Mouse (Mus musculus) testis, postnatal 10 days (tissue): ENCODE results near the gene Mrpl10.

Source experiments
- DNase-seq: peaks from one replicate; pipeline ENCODE4 v3.0.0; 2021; ENCODE audit warnings: low spot score

Mrpl10 gene

GRCm38 (mm10) chr11:97069770-97070169 lies 28.4 kb downstream of the Mrpl10 start:
- DNase-seq: no peak

DNA sequence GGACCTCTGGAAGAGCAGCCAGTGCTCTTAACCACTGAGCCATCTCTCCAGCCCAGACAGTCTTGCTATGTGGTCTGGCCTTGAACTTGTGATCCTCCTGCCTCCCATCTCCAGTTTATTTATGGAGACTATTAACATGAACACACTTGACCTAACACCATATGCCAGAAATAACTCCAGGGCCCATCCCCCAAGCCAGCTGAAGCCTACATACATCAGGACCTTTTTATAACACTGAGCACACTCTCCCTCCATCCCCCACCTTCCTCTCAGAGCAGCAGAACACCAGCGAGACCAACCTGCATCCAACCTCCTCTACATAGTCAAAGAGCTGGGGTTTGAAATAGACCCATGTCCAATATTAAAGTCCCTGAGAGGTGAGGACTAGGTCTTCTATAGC lies 29.8 kb downstream of the Mrpl10 start:
- no peak for DNase-seq

GRCm38 (mm10) chr11:97072533-97072932 lies 31.2 kb downstream of the Mrpl10 start:
- DNase-seq: peak; percentile 61

DNA sequence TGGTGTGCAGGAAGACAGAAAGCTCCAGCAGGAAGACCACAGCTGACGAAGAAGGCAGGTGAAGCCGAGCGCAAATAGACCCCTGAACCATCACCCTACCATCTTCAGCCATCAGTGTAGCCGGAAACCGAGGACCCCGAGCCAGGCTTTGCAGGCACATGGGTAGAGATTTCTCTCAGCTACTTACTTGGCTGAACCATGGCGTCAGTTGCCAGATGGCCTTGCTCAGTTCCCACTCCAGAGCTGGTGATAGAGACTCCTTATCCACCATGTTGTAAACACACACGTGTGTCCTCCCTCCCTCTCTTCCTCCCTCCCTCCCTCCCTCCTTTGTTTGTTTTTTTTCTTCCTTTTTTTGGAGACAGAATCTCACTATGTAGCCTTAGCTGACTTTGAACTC lies 32.9 kb downstream of the Mrpl10 start:
- no peak for DNase-seq

- no peak for DNase-seq
Measured at GRCm38 (mm10) chr11:97078751-97079150, 37.4 kb downstream of the Mrpl10 start.

DNA sequence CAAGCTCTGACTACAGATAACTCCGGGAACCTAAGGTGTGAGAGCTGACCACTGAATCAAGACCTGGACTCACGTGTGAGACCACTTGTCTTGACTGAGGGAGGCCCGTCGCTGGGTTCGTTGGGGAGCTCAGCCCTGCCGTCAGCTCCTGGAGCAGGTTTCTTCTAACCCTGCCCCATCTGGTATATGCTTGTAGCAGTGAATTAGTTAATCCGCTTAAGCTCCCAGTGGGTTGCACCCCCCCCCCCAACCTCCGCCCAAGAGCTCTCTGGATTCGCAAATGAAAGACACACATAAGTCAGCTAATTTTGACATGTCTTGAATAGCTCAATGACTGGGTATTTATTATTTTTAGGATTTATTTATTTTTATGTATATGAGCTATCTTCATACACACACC lies 38.9 kb downstream of the Mrpl10 start:
- no peak for DNase-seq

DNA sequence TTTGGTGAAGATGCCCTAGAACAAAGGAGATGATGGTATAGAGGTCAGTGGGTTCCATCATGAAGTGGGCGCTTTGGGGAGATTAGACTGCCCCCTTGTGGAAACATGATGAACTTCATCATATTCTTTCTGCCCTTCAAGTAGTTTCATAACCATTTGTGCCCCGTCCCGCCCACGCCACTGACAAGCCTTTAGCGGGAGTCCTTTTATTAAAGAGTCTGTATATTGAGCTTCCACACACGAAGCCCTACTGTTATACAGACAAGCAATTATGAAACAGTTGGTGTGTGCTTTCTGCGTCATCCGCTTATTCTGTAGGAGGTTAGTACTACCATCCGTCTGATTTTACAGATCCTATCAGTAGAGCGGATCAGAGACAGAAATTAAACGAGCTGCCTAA lies 41.6 kb downstream of the Mrpl10 start:
- DNase-seq: peak; percentile 71

DNA sequence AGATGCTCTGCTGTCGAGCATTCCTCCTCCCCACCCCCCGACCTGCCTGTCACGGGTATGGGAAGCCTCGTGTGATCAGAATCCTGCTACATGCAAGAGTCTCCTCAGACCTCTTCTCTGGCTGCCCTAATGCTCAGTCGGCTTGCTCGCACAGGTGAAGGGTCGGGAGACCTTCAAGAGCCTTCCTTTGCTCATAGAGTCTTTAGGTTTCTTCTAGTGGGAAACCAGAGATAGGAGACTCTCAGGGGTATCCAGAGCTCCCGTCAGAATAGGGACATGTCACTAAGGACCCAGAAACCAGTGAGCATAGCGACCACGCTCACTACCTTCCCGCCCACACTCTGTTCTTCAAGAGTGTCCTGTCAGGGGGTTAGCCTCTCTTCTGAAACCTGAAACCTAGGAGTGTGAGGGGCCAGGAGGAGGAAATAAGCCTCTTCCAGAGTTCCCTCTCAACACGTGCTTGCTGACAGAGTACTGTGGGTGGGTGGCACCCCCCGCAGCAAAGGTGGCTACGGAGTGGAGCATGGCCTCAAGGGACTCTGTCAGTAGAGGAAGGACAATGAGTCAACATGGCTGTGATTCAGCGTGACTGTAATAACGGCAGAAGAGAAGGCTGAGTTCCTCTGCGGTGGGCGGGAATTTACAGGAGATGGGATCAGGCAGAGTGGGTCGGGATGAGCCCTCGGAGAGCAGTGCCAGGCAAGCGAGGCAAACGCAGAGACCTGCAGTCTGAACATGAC lies 42.2 kb downstream of the Mrpl10 start:
- DNase-seq: no peak

DNA sequence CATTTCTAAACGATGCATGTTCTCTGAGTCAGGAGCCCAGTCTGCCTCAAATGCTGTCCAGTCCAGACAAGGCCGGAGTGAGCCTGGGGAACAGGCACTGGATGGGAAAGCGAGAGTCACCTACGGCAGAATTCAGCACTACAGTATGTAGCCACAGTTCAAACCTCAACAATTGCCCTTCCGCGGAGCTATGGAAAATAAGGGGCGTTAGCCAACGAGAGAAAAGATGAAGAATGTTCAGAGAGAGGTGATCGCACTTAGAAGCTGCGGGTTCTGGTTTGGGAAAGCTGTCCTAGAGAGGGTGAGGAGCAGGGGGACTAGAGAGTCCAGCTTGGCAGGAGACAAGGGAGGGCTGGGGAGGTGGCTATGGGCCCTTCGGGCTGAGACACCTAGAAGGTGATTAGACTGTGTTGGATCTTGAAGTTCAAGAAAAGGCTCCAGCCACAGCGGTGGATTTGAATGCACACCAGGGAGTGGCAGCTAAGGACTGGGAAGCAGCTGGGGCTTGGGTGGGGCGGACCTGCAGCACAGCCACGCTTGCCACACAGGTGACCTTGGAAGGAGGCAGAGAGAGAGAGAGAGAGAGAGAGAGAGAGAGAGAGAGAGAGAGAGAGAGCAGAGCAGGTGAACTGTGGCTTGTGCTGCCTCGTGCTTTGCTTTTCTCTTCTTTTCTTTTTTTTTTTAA lies 43.6 kb downstream of the Mrpl10 start:
- DNase-seq: no peak

DNA sequence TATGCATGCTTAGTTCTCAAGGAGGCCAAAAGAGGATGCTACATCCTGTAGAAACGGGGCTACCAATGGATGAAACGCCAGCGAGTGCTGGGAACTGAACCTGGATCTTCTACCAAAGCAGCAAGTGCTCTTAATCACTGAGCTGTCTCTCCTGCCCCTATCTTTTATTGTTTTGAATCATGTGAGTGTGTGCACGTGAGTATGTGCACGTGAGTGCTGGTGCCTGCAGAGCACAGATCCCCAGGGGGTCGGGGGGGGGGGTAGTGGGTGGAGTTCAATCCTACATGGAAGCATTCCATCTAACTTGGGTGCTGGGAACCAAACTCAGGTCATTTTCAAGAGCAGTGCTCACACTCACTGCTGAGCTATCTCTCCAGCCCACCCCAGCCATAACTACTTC lies 45.0 kb downstream of the Mrpl10 start:
- no peak for DNase-seq

- no peak for DNase-seq
Measured at GRCm38 (mm10) chr11:97094600-97094999, 53.2 kb downstream of the Mrpl10 start.

DNA sequence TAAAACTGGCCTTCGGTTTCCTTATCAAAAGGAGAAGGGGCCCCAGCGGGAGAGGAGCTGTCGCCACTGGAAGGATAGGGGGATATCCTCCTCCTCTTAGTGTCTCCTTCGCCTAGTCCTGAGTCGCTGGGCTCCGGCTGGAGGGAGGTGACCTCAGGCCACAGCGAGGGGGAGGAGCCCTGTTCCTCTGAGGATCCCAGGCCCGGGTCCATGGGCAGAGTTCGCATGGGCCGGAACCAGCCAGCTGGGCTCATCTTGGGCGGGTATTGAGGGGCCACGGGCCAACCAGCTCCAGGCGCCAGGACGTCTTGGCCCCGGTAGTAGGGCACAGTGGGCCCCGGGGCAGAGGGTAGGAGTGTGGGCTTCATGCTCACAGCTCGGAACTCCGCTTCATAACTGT lies 57.4 kb downstream of the Mrpl10 start:
- peak; percentile 58 for DNase-seq
